Mouse (Mus musculus): ENCODE measurements around the gene Wdr46. TPM values are rescaled to one million over a fixed set of nuclear protein-coding genes. Genes with fewer than 3 reads are reported as not detected.
A peak's percentile ranks its signal among the peaks of the same experiment; 100 is the strongest.
"Not testable (repeated sequence)": the region's sequence is repeated elsewhere in the genome, so short reads cannot be mapped to it uniquely, and the experiment has no call there.

Wdr46 gene
- total RNA-seq (2015) (43.7 and 53.1 TPM in 2 replicates), total RNA-seq (2017) (64.4 and 65.4 TPM in 2 replicates)

DNA sequence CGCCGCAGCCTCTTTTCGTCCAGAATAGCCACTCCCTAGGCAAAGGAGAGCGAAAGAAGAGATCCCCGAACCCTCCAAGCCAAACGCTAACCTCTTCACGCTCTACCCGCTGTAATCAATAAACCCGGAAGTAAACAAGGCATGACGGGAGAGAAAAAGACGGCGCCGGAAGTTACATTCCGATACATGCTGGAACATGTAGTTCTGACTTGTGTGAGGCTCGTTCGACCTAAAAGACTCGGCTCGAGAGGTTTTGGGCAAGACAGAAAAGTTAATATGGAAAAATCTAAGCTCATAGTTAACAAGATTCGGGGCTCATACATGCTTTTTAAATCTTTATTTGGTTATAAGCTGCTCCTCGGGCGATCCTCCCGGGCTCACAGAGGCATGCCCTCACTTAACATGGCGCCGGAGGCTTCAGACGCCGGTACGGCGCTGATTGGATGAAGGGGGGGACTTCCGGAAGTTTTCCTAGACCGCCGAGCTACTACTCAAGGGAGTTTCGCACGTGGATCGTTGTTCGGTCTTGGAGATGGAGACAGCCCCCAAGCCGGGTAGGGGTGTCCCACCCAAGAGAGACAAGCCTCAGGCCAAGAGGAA lies at the start of gene Wdr46, which contains the start of gene Pfdn6:
Wdr46 (plus strand) TSS at position 455 of the 600 bp plus-strand sequence.
Pfdn6 (minus strand) TSS at position 138 of the 600 bp plus-strand sequence.
- peak; percentile 94 for ATAC-seq (replicated peaks; ENCODE audit: poor library complexity)

DNA sequence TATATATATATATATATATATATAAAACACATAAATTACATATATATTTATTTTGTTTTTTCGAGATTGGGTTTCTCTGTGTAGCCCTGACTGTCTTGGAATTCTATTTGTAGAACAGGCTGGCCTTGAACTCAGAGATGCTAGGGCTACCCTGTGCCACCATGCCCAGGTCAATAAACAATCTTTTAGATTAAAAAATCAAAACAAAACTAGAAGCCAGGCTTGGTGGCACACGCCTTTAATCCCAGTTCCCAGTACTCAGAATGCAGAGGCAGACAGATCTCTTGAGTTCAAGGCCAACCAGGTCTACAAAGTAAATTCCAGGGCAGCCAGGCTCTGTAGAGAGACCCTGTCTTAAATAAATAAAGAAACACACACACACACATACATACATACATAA lies 49.1 kb upstream of the Wdr46 start:
- no peak for ATAC-seq (replicated peaks; ENCODE audit: poor library complexity)

DNA sequence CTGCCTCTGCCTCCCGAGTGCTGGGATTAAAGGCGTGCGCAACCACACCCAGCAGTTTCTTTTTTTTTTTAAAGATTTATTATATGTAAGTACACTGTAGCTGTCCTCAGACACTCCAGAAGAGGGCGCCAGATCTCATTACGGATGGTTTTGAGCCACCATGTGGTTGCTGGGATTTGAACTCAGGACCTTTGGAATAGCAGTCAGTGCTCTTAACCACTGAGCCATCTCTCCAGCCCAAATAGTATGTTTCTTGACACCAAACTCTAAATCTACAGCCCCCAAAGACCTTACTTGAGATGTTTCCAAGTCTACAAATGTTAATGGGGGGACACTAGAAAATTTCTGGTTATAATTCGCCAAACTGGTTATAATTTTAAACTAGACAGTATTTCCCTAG lies 48.6 kb upstream of the Wdr46 start:
- ATAC-seq (replicated peaks; ENCODE audit: poor library complexity), result not testable (repeated sequence)

DNA sequence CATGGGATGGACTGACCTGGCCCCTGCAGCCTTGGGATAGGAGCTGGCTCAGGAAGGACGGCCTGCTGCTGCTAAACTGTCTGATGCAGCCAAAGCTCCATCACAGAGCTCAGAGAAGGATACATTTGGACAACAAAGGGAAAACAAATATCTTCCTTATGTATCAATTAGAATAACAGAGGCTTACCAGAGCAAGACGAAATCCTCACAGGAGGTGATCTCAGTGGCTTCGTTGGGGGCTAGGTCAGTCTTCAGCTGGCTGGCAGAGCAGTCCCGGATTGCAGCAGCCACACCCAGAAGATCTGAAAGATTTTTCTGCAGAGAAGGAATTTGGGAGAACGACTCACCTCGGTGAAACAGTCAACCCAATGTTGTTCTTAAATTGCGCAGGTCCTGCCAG lies 48.0 kb upstream of the Wdr46 start:
- ATAC-seq (replicated peaks; ENCODE audit: poor library complexity), result no peak

DNA sequence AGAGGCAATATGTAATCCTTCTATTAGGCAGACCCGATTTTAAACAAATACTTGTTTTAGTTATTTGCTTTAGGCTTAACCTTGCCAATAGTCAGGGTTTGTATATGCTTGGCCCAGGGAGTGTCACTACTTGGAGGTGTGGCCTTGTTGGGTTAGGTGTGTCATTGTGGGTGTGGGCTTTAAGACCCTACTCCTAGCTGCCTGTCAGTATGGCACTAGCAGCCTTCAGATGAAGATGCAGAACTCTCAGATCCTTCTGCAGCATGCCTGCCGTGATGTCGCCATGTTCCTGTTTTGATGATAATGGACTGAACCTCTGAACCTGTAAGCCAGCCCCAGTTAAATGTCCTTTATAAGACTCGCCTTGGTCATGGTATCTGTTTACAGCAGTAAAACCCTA lies 47.4 kb upstream of the Wdr46 start:
- not testable (repeated sequence) for ATAC-seq (replicated peaks; ENCODE audit: poor library complexity)

DNA sequence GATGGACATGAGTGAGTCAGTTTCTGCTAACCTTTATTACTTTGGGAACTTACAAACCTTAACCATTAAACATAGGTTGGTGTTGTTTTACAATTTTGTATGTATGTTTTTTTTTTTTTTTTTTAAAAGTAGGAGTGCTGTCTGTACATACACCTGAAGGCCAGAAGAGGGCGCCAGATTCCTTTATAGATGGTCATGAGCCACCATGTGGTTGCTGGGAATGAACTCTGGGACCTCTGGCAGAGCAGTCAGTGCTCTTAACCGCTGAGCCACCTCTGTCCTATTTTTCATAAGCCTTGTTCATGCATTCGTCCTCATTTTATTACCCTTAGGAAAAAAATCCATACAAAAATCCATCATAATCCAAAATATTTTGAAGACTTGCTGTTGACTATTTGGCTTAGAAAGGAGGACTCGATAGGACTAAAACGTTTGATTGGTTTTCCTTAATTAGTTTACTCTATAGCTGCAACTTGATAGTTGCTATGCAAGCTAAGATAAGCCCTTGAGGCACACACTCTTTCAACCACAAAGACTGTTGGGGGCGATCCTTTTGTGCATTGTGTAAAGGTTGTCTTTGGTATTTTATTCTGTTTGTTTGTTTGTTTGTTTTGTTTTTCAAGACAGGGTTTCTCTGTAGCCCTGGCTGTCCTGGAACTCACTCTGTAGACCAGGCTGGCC lies 43.2 kb upstream of the Wdr46 start:
- peak; percentile 62 for ATAC-seq (replicated peaks; ENCODE audit: poor library complexity)

DNA sequence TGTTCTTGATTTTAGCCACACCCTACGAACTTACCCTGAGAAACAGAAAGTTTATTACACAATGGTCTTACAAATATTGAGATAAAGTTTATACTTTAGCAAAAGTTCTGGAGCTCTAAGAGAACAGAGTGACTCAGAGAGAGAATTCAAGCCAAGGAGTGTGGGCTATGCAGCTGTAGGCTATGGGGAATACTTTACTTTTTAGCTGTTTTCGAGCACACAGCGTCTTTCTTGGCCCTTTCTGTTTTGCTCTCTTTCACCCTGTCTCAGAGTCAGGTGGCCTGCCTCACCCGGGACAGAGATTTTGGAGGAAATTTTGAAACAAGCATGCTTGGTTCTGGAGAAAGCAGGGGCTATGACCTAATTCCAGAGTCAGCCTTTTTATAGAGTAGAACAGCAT lies 42.3 kb upstream of the Wdr46 start:
- ATAC-seq (replicated peaks; ENCODE audit: poor library complexity), result not testable (repeated sequence)

DNA sequence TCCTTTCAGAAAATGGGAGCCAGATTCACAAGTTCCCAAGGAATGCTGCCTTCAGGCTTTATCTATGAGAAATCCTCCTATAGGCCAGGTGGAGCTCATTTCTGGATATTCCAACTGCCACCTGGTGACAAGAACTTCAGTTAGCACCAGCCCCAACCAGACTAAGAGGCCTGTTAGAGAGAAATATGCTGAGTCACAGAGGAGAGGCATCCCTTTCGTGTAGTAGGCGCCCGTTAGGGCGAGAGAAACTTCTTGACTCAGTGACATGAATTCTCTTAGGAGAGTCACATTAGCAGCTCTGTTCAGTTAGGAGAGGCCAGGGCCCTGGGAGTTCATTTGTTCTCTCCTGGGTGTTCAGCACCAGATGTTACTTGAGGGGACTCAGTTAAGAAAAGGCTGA lies 40.8 kb upstream of the Wdr46 start:
- ATAC-seq (replicated peaks; ENCODE audit: poor library complexity), result peak; percentile 63

DNA sequence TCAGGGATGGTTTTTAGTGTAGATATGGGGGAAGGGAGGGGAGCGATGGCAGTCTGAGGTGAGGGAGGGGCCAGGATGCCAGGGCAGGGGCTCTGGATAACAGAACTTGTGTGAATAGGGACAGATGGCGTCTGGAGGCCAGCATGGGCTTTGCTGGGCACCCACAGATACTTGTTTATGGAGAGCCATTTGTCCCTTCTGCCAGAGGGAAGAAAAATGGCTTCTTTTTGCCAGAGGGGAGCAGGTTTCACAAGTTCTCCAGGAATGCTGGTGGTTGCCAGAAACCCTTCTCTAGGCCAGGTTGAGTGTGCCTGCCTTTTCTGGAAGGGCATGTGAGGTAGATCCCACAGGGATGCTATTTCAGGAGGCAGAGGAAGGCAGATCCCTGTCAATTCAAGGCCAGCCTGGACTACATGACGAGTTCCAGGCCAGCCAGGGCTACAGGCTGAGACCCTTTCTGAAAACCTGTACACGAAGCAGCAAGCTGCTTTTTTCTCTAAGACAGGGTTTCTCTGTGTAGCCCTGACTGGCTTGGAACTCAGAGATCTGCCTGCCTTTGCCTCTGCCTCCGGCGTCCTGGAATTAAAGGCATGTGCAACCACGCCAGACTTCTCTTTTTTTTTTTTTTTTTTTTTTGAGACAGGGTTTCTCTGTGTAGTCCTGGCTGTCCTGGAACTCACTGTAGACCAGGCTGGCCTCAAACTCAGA lies 40.0 kb upstream of the Wdr46 start:
- ATAC-seq (replicated peaks; ENCODE audit: poor library complexity), result no peak

DNA sequence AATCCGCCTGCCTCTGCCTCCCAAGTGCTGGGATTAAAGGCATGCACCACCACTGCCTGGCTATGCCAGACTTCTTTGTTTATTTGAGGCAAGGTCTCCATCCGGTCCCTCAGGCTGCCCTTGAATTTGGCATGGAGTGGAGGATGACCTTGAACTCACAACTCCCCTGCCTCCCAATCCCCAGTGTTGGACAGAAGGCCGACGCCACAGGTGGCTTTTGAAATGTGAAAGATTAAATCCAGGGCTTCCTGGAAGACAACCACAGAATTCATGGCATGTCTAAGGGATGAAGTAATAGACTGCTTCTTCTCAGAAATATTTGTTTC lies 39.5 kb upstream of the Wdr46 start:
- no peak for ATAC-seq (replicated peaks; ENCODE audit: poor library complexity)

DNA sequence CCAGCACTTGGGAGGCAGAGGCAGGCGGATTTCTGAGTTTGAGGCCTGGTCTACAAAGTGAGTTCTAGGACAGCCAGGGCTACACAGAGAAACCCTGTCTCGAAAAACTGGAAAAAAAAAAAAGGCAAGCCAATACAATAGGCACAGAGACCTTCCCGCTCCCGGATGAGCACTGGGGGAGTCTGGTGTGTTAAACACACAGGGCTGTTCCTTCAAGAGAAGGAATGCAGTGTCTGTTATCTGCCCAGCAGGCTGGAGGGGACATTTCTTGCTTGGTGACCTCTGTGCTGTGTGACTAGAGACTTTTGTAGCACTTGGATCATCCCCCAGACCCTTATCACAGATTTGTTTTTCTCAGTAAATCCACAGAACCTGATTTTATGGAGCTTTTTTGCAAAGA lies 38.8 kb upstream of the Wdr46 start:
- no peak for ATAC-seq (replicated peaks; ENCODE audit: poor library complexity)

DNA sequence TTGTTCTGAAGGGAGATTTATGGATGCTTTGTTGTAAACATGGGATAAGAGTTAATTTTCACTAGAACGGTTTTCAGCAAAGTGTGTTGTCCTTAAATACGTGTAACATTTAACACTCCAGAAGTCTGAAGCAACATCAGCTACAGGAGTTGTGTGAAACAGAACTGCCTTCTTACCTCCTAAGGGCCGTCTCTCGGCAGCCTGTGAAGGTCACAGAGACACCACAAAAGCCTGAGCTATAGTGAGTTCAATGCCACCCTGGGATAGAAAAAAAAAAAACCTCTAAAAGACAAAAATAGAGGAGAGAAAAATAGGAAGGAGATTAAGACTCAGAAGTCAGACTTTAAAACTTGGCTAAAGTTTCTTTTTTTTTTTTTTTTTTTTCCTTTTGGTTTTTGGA lies 38.4 kb upstream of the Wdr46 start:
- ATAC-seq (replicated peaks; ENCODE audit: poor library complexity), result no peak

DNA sequence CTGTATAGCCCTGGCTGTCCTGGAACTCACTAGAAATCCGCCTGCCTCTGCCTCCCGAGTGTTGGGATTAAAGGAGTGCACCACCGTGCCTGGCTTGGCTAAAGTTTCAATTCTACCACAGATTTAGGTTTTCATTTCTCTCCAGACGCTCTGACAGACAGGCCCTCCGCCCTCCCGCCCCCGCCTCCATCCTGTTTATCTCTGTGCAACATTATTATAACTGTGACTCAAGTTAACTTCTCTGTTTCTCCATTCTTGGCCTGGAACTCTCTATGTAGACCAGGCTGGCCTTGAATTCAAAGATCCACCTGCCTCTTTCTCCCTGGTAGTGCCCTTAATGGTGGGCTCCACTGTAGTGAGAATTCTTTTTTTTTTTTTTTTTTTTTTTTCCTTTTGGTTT lies 38.0 kb upstream of the Wdr46 start:
- ATAC-seq (replicated peaks; ENCODE audit: poor library complexity), result peak; percentile 49; the same call in 1 of the 2 replicates

DNA sequence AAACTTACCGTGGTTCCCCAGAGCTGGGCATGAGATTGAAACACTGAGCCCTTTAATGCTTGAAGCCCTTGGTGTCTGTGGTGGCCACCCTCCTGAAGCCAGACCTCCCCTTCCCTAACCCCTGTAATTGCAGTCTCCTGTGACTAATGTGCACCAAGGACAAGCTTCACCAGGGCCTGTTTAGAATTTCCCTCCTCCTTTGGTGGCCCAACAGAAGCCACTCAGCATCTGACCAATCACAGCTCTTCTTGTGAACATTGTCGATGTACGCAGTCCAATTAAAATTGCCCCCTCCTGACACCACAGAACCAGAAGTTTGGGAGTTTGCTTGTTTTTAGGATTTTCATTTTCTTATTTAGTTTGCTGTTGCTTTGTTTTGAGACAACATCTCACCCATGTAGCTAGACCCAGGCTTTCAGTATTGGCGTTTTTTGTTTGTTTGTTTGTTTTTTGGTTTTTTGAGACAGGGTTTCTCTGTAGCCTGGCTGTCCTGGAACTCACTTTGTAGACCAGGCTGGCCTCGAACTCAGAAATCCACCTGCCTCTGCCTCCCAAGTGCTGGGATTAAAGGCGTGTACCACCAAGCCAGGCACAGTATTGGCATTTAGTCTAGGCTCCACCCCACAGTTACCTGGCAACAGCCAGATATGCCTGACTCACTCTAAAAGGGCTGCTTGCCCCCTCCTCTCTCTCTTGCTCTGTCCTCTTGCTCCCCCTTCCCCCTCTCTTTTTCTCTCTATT lies 36.4 kb upstream of the Wdr46 start:
- not testable (repeated sequence) for ATAC-seq (replicated peaks; ENCODE audit: poor library complexity)

DNA sequence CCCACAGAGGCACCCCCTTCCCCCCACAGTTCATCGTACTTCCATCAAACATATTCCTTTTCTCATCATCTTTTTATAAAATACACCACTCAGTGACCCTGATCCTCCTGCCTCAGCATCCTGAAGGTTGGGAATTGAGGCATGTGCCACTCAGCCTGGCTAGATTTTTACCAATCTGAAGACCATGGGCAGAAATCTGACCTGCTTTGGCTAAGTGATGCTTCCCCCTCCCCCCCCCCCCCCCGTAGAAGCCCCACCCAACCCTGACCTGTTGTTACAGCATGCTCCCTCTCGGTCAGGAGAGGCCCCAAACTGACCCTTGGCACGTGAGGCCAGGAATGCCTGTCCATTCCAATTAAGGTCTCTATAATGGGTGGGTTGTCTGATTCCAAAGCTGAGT lies 35.6 kb upstream of the Wdr46 start, which contains the start of gene Platr17:
Platr17 (plus strand) TSS at position 301 of the 400 bp plus-strand sequence.
- ATAC-seq (replicated peaks; ENCODE audit: poor library complexity), result not testable (repeated sequence)

DNA sequence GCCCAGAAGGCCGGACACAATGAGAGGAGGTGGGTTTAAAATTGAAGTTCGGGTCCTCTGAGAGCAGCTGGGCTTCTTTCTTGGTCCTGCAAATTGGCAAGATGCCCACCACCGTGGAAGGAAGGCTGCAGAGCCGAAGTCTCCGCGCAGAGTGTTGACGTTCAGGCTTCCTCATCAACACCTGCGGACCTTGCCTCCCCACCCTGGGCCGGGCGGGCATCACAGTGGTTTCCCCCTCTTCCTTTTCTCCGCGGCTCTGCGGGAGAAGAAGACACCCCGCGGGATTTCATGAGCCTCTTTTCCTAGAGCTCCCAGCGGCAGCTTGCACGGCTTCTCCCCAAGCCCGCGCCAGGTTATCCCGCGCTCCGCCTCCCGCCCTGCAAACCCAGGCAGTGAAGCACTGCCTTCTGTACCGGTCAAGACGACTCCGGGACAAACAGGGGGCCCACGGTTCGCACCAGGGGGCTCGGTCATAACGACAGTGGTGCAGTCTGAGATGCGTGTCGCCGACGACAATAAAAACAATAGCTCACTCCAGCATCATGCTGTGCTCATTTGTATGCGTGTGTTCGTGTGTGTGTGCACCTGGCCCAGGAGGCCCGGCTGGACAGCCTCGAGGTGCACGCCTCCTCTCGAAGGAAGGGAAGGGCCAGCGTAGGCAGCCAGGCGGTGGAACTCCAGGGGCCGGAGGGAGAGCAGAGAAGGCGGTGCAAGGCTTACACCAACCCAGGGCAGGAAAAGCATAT lies 32.0 kb upstream of the Wdr46 start:
- ATAC-seq (replicated peaks; ENCODE audit: poor library complexity), result peak; percentile 33

DNA sequence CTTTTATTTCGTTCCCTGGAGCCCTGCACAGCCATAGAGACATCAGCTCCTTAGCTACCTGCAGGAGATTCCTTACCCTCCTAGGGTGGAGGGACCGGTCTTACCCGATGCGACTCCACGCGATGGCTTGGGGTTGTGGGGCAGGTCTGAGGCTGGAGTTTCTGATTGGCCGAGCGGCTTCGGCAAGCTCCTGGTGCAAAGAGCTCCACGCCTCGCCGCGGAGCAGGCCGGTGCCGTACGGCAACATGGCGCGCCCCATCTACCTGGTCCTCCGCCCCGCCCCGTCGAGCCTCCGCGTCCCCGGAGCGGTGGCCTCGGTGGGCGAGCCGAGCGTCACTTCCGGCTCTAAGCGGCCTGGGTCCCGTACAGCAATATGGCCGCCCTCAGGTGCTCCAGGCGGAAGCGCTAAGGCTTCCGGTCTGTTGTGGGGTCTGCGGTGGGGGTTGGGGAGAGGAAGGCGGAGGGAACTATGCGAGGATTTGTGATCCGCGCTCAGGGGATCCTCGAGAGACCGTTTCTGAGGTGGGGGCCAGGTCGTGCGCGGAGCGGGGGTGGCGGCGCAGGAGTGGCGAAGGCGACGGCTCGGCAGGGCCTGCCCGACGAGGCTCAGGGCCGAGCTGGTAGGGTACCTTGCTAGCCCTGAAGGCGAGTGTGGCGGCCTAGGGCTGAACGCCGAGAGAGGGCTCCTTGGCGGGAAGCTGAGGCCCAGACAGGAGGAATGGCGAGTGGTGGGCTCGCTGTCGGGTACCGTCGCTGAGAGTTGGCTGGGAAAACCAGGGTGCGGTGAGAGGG lies 31.2 kb upstream of the Wdr46 start, which contains the start of gene Daxx:
Daxx (plus strand) TSS at position 338 of the 792 bp plus-strand sequence.
- peak; percentile 90 for ATAC-seq (replicated peaks; ENCODE audit: poor library complexity)

DNA sequence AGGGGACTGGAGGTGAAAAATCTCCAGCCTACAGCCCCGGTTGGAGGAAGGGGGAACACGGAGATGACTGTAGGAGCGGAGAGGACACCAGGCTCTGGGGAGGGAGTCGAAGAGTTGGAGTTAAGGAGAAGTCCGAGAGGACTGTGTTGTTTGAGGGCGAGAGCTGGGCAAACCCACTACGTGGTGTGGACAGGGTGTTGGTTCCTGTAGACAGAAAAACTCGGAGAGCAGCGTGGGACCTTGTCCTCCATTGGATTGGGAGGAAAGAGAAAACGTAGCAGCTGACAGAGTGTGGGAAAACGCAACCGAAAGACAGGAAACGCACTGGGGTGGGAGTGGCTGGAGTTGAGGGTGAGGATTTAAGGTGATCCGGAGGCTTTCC lies 30.6 kb upstream of the Wdr46 start:
- peak; percentile 12; the same call in 1 of the 2 replicates for ATAC-seq (replicated peaks; ENCODE audit: poor library complexity)

DNA sequence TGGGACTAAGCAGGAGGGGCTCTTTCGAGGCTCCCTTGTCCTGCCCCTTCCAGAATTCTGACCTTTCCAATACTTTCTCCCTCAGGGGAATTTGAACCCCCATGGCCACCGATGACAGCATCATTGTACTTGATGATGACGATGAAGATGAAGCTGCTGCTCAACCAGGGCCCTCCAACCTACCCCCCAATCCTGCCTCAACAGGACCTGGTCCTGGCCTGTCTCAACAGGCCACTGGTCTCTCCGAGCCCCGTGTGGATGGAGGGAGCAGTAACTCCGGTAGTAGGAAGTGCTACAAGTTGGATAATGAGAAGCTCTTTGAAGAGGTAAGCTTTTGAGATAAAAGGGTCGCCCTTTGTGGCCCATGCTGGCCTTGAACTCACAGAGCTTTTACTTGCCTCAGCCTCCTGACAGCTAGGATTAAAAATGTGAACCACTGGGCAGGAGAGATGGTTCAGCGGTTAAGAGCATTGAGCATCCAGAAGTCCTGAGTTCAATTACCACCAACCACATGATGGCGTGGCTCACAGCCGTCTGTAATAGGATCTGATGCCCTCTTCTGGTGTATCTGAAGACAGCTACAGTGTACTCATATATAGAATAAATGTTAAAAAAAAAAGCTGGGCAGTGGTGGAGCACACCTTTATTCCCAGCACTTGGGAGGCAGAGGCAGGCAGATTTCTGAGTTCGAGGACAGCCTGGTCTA lies 30.0 kb upstream of the Wdr46 start:
- ATAC-seq (replicated peaks; ENCODE audit: poor library complexity), result no peak

All from megakaryocyte progenitor cell, adult 5-6 weeks (primary cell).